Mouse (Mus musculus) lung, postnatal 0 days (tissue): ENCODE measurements around the gene Lifr. TPM values are rescaled to one million over a fixed set of nuclear protein-coding genes. Genes with fewer than 3 reads are reported as not detected.

ENCODE experiments used
- ATAC-seq: fragments of 200-750 bp; cut with Nextera tagmentation; 2 replicates; pipeline ENCODE4 v1.8.0; 2017; ENCODE audit warnings: moderate library complexity
- DNase-seq: peaks from one replicate; pipeline ENCODE4 v3.0.0-alpha.2; 2016; ENCODE audit warnings: low spot score
- H3K27ac ChIP-seq: fragments of 300-500 bp; sonication (generic); 2 replicates; pipeline ENCODE4 v1.5.1; 2014; ENCODE audit warnings: antibody characterized with exemption, mild to moderate bottlenecking, low read length, mixed read lengths
- H3K27me3 ChIP-seq: fragments of 300-500 bp; sonication (generic); replicated peaks from 2 replicates; pipeline ENCODE4 v1.6.1; 2014; ENCODE audit warnings: low read length, mixed read lengths; ENCODE audit not compliant: insufficient read depth
- H3K36me3 ChIP-seq: fragments of 300-500 bp; sonication (generic); 2 replicates; pipeline ENCODE4 v1.6.1; 2014; ENCODE audit warnings: low read length, mixed read lengths; ENCODE audit not compliant: insufficient read depth
- H3K4me1 ChIP-seq: fragments of 300-500 bp; sonication (generic); 2 replicates; pipeline ENCODE4 v1.6.1; 2014; ENCODE audit warnings: antibody characterized with exemption, low read depth, low read length, mixed read lengths; ENCODE audit not compliant: insufficient read depth
- H3K4me2 ChIP-seq: fragments of 300-500 bp; sonication (generic); replicated peaks from 2 replicates; pipeline ENCODE4 v1.6.1; 2014; ENCODE audit warnings: low read depth, mild to moderate bottlenecking, low read length, moderate library complexity, mixed read lengths
- H3K4me3 ChIP-seq: fragments of 300-500 bp; sonication (generic); 2 replicates; pipeline ENCODE4 v1.5.1; 2014; ENCODE audit warnings: low read depth, low read length
- H3K9ac ChIP-seq: fragments of 300-500 bp; sonication (generic); replicated peaks from 2 replicates; pipeline ENCODE4 v1.6.1; 2014; ENCODE audit warnings: low read depth, mild to moderate bottlenecking
- H3K9me3 ChIP-seq: fragments of 300-500 bp; sonication (generic); 2 replicates; pipeline ENCODE4 v1.6.1; 2016; ENCODE audit warnings: low read length, mixed read lengths
- CTCF ChIP-seq: IDR thresholded peaks from 2 replicates; pipeline ENCODE4 v1.5.1; 2016; ENCODE audit warnings: antibody characterized with exemption, mild to moderate bottlenecking
- EP300 ChIP-seq: IDR thresholded peaks from 2 replicates; pipeline ENCODE4 v1.6.1; 2016; ENCODE audit warnings: antibody characterized with exemption, mild to moderate bottlenecking, control low read depth
- WGBS: fragments of 180-500 bp; shearing (Covaris S2); extraction: QIAGEN DNeasy Blood & Tissue Kit; methylation state at CpG from one replicate; pipeline ENCODE4 v1.1.7; 2014; 5-methylcytosine and 5-hydroxymethylcytosine counted together
- polyA plus RNA-seq: library from polyadenylated mRNA; unstranded; fragments of >200 nt; fragmentation: Nextera tagmentation; extraction: Ambion mirVana; gene quantifications from 2 replicates; pipeline ENCODE4 v1.2.1, GENCODE M21; 2015

Gene Lifr
- polyA plus RNA-seq, 1 experiment from 2014 or later = 29.7 TPM

GRCm38 (mm10) chr15:7167238-7167905 is 77.0 kb downstream of the Lifr start:
- H3K4me3 ChIP-seq = no peak overlapping the region
- H3K9me3 ChIP-seq = no peaks in the 10 kb centered on the region
- ATAC-seq (peak; percentile 19; the same call in 1 of the 2 replicates), DNase-seq (no peak)
- H3K4me1 ChIP-seq = no peaks in the 10 kb centered on the region
- peaks cover 27% of the 10 kb centered on the region for H3K36me3 ChIP-seq
- H3K9ac ChIP-seq = no peak overlapping the region
- TF ChIP-seq EP300 (peak; percentile 43; the same call in 1 of the 2 replicates), CTCF (no peak)
- H3K27me3 ChIP-seq = no peaks in the 10 kb centered on the region
- H3K4me2 ChIP-seq = no peak overlapping the region
- WGBS = 78% methylated on average over 10 of the region's 10 CpGs
- no peak overlapping the region for H3K27ac ChIP-seq

- no peak overlapping the region for H3K4me3 ChIP-seq
- H3K9ac ChIP-seq = no peak overlapping the region
- H3K27me3 ChIP-seq = no peaks in the 10 kb centered on the region
- ATAC-seq (no peak), DNase-seq (no peak)
- WGBS = 51% methylated on average over 11 of the region's 11 CpGs
- no peaks in the 10 kb centered on the region for H3K9me3 ChIP-seq
- no peak overlapping the region for H3K4me2 ChIP-seq
- H3K36me3 ChIP-seq = peaks cover 23% of the 10 kb centered on the region
- no peaks in the 10 kb centered on the region for H3K4me1 ChIP-seq
- TF ChIP-seq CTCF (no peak), EP300 (no peak)
- no peak overlapping the region for H3K27ac ChIP-seq
These were observed 77.6 kb downstream of the Lifr start for GRCm38 (mm10) chr15:7167906-7168532.

DNA sequence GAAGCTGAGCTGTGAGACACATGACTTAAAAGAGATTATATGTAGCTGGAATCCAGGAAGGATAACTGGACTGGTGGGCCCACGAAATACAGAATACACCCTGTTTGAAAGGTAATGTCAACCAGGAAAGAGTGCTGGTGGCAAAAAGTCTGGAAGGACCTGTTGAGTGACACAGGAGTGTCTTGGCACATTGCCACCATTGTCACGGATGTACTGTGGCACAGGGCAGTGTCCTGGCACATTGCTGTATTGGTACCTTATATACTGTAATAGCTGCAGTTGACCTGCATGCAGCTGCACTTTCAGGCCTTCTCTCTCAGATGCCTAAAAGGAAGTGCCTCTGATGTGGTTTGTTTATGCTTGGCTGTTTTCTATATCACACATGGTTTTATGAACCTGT is 82.5 kb downstream of the Lifr start:
- no peaks in the 10 kb centered on the region for H3K27me3 ChIP-seq
- no peaks in the 10 kb centered on the region for H3K4me1 ChIP-seq
- H3K36me3 ChIP-seq = peaks cover 23% of the 10 kb centered on the region
- 20% methylated on average over 2 of the region's 2 CpGs for WGBS
- ATAC-seq (0 out of 2 replicates have a peak, but pooled peaks have one; percentile 40), DNase-seq (peak; percentile 34)
- TF ChIP-seq CTCF (no peak), EP300 (no peak)
- H3K9ac ChIP-seq = no peak overlapping the region
- H3K4me2 ChIP-seq = no peak overlapping the region
- no peak overlapping the region for H3K27ac ChIP-seq
- no peaks in the 10 kb centered on the region for H3K9me3 ChIP-seq
- no peak overlapping the region for H3K4me3 ChIP-seq

- H3K9ac ChIP-seq = no peak overlapping the region
- no peak for DNase-seq
- no peaks in the 10 kb centered on the region for H3K4me1 ChIP-seq
- ATAC-seq = no peak
- no peak overlapping the region for H3K4me2 ChIP-seq
- H3K9me3 ChIP-seq = no peaks in the 10 kb centered on the region
- no peak for TF ChIP-seq EP300
- TF ChIP-seq CTCF = no peak
- 67% methylated on average over 7 of the region's 7 CpGs for WGBS
- no peaks in the 10 kb centered on the region for H3K27me3 ChIP-seq
- H3K27ac ChIP-seq = no peak overlapping the region
- H3K4me3 ChIP-seq = no peak overlapping the region
- peaks cover 28% of the 10 kb centered on the region for H3K36me3 ChIP-seq
These were observed 82.9 kb downstream of the Lifr start for GRCm38 (mm10) chr15:7173346-7173745.

DNA sequence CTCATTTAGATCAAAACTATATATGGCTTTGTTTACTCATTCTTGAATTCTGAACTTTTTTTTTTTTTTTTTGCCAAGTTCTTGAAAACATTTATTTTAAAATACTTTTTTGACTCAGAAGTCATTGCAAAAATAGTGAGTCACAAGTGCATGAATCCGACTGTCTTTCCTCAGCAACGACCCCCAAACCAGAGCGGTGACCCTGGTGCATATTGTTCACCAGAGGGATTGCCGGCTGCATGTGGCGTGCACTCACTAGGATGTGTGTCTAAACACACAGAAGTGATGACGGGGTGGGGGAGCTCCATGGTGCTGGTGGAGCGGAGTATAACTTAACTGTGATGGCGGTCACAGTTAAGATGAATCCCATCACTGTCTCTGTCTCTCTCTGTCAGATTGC is 83.4 kb downstream of the Lifr start:
- ATAC-seq = no peak
- no peaks in the 10 kb centered on the region for H3K9me3 ChIP-seq
- H3K4me1 ChIP-seq = no peaks in the 10 kb centered on the region
- 92% methylated on average over 8 of the region's 8 CpGs for WGBS
- H3K36me3 ChIP-seq = peaks cover 28% of the 10 kb centered on the region
- no peak overlapping the region for H3K4me2 ChIP-seq
- no peak overlapping the region for H3K9ac ChIP-seq
- no peak overlapping the region for H3K4me3 ChIP-seq
- no peak overlapping the region for H3K27ac ChIP-seq
- no peak for DNase-seq
- TF ChIP-seq EP300 = no peak
- TF ChIP-seq CTCF = no peak
- no peaks in the 10 kb centered on the region for H3K27me3 ChIP-seq

DNA sequence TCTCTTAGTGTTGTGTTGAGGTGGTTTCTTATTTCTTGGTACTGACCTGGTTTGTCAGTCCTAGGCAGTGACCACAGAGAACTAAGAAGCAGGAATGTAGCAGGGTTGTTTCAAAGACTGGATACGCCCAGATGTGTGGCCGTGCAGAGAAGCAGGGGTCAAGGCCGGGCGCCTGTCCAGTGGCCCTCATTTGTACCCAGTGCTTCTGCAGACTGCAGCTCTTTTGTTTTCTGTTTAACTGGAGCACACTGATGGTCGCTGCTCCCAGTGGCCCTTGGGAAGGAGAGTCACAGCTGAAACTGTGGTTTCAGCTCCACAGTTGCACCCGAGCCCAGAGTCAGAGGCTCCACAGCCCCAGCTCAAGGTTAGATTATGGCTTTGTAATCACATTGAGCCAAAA is 90.2 kb downstream of the Lifr start:
- 84% methylated on average over 6 of the region's 6 CpGs for WGBS
- Histone ChIP-seq H3K27ac (no peak overlapping the region), H3K4me3 (no peak overlapping the region), H3K4me1 (no peaks in the 10 kb centered on the region), H3K27me3 (no peaks in the 10 kb centered on the region), H3K4me2 (no peak overlapping the region), H3K36me3 (peaks cover 45% of the 10 kb centered on the region), H3K9me3 (no peaks in the 10 kb centered on the region), H3K9ac (no peak overlapping the region)
- ATAC-seq (no peak), DNase-seq (no peak)
- TF ChIP-seq EP300 (no peak), CTCF (no peak)
